Mouse (Mus musculus) liver, postnatal 0 days (tissue): Measurements from ENCODE around the gene Khdrbs1.

ENCODE experiments used
- CTCF ChIP-seq: sonication (generic); IDR thresholded peaks from 2 replicates; pipeline ENCODE4 v1.5.1; 2016; ENCODE audit warnings: antibody characterized with exemption, low read depth
- EP300 ChIP-seq: IDR thresholded peaks from 2 replicates; pipeline ENCODE4 v1.6.1; 2016; ENCODE audit warnings: antibody characterized with exemption, low read depth, mild to moderate bottlenecking

- no peak for TF ChIP-seq CTCF
- no peak for TF ChIP-seq EP300
These were observed 23.2 kb upstream of the Khdrbs1 start for GRCm38 (mm10) chr4:129765351-129765750.
